Mouse (Mus musculus): Measurements from ENCODE around the gene Mettl27. TPM values are rescaled to one million over a fixed set of nuclear protein-coding genes. Genes with fewer than 3 reads are reported as not detected.
A peak's percentile ranks its signal among the peaks of the same experiment; 100 is the strongest.
"Not testable (repeated sequence)": the region's sequence is repeated elsewhere in the genome, so short reads cannot be mapped to it uniquely, and the experiment has no call there.

Gene Mettl27
- polyA plus RNA-seq, 1 experiment: 5.8 TPM

DNA sequence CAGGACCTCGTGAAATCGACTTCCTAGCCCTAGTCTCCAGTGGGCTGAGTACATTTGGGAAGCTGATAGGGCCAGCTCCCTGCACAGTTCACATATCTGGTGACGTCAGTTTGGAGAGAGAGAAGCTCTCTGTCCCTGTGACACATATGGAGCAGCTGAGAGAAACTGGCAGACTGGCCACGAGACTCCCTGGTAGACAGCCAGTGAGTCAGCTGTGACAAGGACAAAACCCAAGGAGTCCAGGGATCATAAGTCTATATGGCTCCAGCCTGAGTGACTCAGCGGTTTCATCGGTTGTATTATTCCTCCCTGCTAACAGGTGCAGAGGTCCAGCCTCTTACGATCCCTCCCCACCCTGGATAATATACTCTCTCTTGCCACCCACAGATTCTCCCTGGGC lies 26.9 kb downstream of the Mettl27 start:
- no peaks in the 10 kb centered on the region for H3K27me3 ChIP-seq (ENCODE audit: control insufficient read depth)
- H3K9me3 ChIP-seq (ENCODE audit: control insufficient read depth, low read length): no peaks in the 10 kb centered on the region
- H3K36me3 ChIP-seq (ENCODE audit: control insufficient read depth): no peaks in the 10 kb centered on the region
- H3K4me3 ChIP-seq (replicated peaks): no peak overlapping the region
- TF ChIP-seq TAL1 (IDR thresholded peaks at IDR 0.05; ENCODE audit: low read length) (no peak), GATA1 (IDR thresholded peaks at IDR 0.05; ENCODE audit: low read length) (no peak)
- H3K4me1 ChIP-seq (ENCODE audit: control insufficient read depth): peaks cover 15% of the 10 kb centered on the region

DNA sequence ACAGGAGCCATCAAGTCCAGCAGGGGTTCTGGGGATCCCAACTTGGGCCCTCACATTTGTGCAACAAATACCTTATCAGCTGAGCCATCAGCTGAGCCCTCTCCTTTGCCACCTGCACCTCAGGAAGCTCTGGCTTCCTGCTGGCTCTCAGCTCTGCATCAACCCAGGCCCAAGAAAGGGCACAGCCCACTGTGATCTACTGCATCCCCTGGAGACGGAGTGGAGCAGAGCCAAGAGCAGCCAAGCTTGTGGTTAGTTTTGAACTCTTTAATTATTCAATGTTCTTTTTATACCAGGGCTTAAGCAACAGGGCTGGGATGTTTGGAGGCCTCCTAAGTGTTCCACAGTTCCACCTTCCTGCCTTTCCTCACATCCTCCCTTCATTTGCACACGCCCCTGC lies 28.3 kb downstream of the Mettl27 start:
- Histone ChIP-seq H3K27me3 (ENCODE audit: control insufficient read depth) (no peaks in the 10 kb centered on the region), H3K36me3 (ENCODE audit: control insufficient read depth) (no peaks in the 10 kb centered on the region), H3K9me3 (ENCODE audit: control insufficient read depth, low read length) (no peaks in the 10 kb centered on the region), H3K4me1 (ENCODE audit: control insufficient read depth) (peaks cover 19% of the 10 kb centered on the region), H3K4me3 (replicated peaks) (no peak overlapping the region)
- TF ChIP-seq TAL1 (IDR thresholded peaks at IDR 0.05; ENCODE audit: low read length) (no peak), GATA1 (IDR thresholded peaks at IDR 0.05; ENCODE audit: low read length) (no peak; the same call in 1 of the 2 replicates)

DNA sequence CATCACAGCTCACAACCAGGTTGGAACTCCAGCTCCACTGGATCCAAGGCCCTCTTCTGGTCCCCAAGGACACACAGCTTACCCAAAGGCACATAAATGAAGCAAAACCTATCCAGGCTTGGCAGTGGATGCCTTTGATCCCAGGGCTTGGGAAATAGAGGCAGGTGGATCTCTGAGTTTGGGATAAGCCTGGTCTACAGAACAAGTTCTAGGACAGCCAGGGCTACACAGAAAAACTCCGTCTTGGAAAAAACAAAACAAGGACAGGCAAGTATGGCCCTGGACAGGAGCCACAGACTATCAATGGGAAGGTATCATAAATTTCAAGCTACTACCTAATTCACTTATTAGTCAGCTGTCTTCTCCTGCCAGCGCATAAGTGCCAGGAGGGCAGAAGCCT lies 29.4 kb downstream of the Mettl27 start:
- peaks cover 30% of the 10 kb centered on the region for H3K4me1 ChIP-seq (ENCODE audit: control insufficient read depth)
- H3K27me3 ChIP-seq (ENCODE audit: control insufficient read depth): no peaks in the 10 kb centered on the region
- TF ChIP-seq TAL1 (IDR thresholded peaks at IDR 0.05; ENCODE audit: low read length) (no peak), GATA1 (IDR thresholded peaks at IDR 0.05; ENCODE audit: low read length) (no peak)
- H3K36me3 ChIP-seq (ENCODE audit: control insufficient read depth): no peaks in the 10 kb centered on the region
- H3K4me3 ChIP-seq (replicated peaks): no peak overlapping the region
- no peaks in the 10 kb centered on the region for H3K9me3 ChIP-seq (ENCODE audit: control insufficient read depth, low read length)

DNA sequence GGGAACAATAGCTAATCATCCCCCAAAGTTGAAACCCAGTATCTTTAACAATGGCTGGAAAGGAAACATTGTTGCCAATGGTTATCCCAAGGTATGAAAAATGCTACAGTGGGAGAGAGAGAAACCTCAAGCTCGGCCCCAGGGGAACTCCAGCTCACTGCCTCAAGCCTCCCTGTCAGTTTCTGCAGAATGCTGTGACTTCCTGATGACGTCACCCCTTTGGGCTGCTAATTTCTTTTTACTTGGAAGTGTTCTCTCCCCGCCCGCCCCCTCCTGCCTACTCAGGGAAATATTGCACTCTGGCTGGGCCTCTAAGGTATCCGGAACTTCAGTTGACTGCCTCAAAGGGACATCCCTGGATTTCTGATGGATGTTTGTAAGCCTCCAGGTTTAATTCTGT lies 31.4 kb downstream of the Mettl27 start:
- no peak overlapping the region for H3K4me3 ChIP-seq (replicated peaks)
- peaks cover 31% of the 10 kb centered on the region for H3K4me1 ChIP-seq (ENCODE audit: control insufficient read depth)
- no peaks in the 10 kb centered on the region; the same call in 1 of the 2 replicates for H3K27me3 ChIP-seq (ENCODE audit: control insufficient read depth)
- no peak for TF ChIP-seq TAL1 (IDR thresholded peaks at IDR 0.05; ENCODE audit: low read length)
- TF ChIP-seq GATA1 (IDR thresholded peaks at IDR 0.05; ENCODE audit: low read length): no peak
- no peaks in the 10 kb centered on the region for H3K36me3 ChIP-seq (ENCODE audit: control insufficient read depth)
- no peaks in the 10 kb centered on the region for H3K9me3 ChIP-seq (ENCODE audit: control insufficient read depth, low read length)

DNA sequence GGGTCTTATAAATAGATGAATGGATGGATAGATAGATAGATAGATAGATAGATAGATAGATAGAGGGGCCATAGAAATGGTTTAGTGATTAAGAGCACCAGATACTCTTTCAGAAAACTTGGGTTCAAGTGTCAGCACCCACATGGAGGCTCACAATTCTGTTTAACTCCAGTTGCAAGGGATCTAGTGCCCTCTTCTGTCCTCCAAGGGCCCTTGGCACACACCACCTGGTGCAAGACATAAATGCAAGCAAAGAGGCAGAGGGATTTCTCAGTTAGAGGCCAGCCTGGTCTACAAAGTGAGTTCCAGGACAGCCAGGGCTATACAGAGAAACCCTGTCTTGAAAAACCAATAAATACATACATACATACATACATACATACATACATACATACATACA lies 32.5 kb downstream of the Mettl27 start:
- H3K4me3 ChIP-seq (replicated peaks); H3K36me3 ChIP-seq (ENCODE audit: control insufficient read depth); H3K9me3 ChIP-seq (ENCODE audit: control insufficient read depth, low read length); H3K27me3 ChIP-seq (ENCODE audit: control insufficient read depth): not testable (repeated sequence)
- peaks cover 23% of the 10 kb centered on the region for H3K4me1 ChIP-seq (ENCODE audit: control insufficient read depth)

DNA sequence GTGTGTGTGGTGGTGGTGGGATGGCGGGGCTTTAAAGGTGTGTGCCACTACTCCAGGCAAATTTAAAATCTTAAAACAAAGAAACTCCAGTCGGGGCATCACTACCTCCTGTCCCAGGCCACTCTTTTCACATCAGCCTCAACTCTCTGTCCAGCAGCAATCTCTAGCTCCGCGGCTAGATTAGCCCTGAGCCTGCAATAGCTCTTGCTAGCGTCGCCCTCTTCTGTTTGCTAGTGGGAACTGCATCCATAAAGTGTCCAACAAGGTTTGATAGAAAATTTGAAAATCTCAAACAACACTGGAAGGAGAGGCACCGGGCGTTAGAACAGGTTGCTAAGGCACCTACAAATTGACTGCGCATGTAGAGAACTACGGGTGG lies 33.3 kb downstream of the Mettl27 start:
- H3K4me1 ChIP-seq (ENCODE audit: control insufficient read depth): peaks cover 21% of the 10 kb centered on the region
- no peaks in the 10 kb centered on the region; the same call in 1 of the 2 replicates for H3K27me3 ChIP-seq (ENCODE audit: control insufficient read depth)
- TF ChIP-seq TAL1 (IDR thresholded peaks at IDR 0.05; ENCODE audit: low read length): no peak
- TF ChIP-seq GATA1 (IDR thresholded peaks at IDR 0.05; ENCODE audit: low read length): no peak
- no peaks in the 10 kb centered on the region for H3K36me3 ChIP-seq (ENCODE audit: control insufficient read depth)
- peak overlapping the region; percentile 51 for H3K4me3 ChIP-seq (replicated peaks)
- H3K9me3 ChIP-seq (ENCODE audit: control insufficient read depth, low read length): no peaks in the 10 kb centered on the region

DNA sequence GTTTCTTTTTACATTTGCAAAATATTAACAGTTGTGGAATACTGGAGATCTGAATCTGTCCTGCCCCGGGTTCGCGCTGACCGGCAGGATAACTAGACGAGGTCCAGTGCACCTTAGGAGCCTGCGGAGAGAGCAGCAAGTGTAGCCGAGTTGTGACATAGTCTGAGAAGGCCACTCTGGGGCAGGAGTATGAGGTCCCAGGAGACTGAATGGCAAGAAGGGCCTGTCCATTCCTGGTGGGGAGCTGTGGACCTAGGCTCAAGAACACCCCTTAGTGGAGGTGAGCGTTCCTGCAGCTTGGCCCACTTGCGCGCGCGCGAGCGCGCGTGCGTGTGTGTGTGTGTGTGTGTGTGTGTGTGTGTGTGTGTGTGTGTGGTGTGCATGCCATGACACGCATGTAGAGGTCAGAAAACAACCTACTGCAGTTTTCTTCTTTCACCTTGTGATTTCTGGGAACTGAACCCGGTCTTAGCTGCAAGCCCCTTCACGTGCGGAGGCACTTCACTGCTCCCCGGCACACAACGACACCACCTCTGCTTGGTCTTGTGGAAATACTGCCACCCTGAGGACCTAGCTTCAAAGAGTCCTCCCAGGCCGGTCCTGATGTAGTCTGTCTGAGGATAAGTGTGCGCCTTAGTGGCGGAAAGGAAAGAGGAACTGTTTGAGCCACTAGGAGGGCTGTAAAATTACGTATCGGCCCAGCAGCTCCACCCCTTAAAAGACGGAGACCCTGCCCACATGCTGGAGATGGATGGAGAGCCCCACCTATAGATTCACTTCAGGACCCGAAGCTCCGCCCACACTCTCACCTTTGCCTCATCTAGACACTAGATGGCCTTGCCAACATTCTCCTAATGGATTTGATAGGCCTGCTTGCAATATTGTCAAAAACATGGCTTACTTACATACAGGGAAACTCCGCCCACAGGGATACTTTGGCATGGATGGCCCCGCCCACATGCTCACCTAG lies 34.0 kb downstream of the Mettl27 start:
- Histone ChIP-seq H3K4me3 (replicated peaks) (peak overlapping the region; percentile 51), H3K27me3 (ENCODE audit: control insufficient read depth) (no peaks in the 10 kb centered on the region; the same call in 1 of the 2 replicates), H3K9me3 (ENCODE audit: control insufficient read depth, low read length) (no peaks in the 10 kb centered on the region), H3K36me3 (ENCODE audit: control insufficient read depth) (no peaks in the 10 kb centered on the region), H3K4me1 (ENCODE audit: control insufficient read depth) (peaks cover 19% of the 10 kb centered on the region)
- TF ChIP-seq GATA1 (IDR thresholded peaks at IDR 0.05; ENCODE audit: low read length) (no peak), TAL1 (IDR thresholded peaks at IDR 0.05; ENCODE audit: low read length) (no peak)

DNA sequence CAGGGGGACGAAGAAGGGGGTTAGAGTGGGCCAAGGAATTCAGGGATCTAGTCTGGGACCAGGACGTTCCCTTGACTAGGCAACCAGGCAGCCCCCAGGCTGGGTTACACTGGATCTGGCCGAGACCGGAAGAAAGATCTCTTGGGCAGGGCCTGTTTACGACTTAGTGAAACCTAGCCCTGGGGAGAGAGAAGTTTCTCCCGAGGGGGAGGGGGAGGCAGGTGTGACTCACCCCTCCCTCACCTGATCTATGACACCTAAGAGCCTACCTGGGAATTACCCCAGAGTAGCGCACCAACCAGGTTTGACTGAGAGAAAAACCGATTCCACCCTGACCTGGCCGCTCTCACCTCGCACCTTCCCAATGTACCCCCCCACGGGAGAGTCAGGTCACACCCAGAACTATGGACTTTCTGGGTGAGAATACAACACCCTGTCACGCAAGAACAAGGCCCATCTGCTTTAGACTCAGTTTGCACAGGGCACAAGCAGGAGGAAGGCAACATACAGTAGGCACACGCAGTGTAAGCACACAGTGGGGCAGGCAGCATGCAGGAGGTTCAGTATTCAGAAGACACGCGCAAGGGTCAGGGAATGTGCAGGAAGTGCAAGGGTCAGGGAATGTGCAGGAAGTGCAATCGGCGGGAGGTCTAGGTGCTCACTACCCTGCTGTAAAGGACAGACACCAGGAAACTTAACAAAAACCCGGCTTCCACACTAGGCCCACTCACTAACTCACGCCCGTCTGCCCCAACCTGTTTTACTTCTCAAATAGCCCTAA lies 35.2 kb downstream of the Mettl27 start:
- Histone ChIP-seq H3K4me3 (replicated peaks) (no peak overlapping the region), H3K36me3 (ENCODE audit: control insufficient read depth) (no peaks in the 10 kb centered on the region), H3K4me1 (ENCODE audit: control insufficient read depth) (peaks cover 21% of the 10 kb centered on the region), H3K9me3 (ENCODE audit: control insufficient read depth, low read length) (no peaks in the 10 kb centered on the region), H3K27me3 (ENCODE audit: control insufficient read depth) (no peaks in the 10 kb centered on the region; the same call in 1 of the 2 replicates)
- no peak for TF ChIP-seq GATA1 (IDR thresholded peaks at IDR 0.05; ENCODE audit: low read length)
- TF ChIP-seq TAL1 (IDR thresholded peaks at IDR 0.05; ENCODE audit: low read length): no peak

DNA sequence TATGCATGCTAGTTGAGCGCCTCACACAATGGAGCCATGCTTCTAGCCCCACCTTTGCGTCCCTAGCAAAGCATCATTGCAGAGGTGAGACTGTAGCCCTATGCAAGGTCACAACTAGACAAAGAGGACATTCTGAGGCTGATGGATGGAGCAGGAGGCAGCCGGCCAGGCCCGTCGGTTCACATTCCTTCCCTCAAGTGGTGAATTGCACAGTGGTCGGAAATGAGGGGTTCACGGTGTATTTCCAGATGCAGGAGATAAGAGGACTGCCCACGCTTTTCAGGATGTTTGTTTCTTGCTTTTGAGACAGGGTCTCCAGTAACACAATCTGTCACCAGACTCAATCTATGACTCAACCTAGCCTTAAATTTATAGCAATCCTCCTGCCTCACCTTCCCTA lies 38.5 kb downstream of the Mettl27 start:
- H3K9me3 ChIP-seq (ENCODE audit: control insufficient read depth, low read length): no peaks in the 10 kb centered on the region
- no peak overlapping the region for H3K4me3 ChIP-seq (replicated peaks)
- peaks cover 43% of the 10 kb centered on the region for H3K4me1 ChIP-seq (ENCODE audit: control insufficient read depth)
- no peaks in the 10 kb centered on the region for H3K36me3 ChIP-seq (ENCODE audit: control insufficient read depth)
- no peaks in the 10 kb centered on the region; the same call in 1 of the 2 replicates for H3K27me3 ChIP-seq (ENCODE audit: control insufficient read depth)
- TF ChIP-seq TAL1 (IDR thresholded peaks at IDR 0.05; ENCODE audit: low read length): no peak
- TF ChIP-seq GATA1 (IDR thresholded peaks at IDR 0.05; ENCODE audit: low read length): no peak
